In the genomic region with DNA sequence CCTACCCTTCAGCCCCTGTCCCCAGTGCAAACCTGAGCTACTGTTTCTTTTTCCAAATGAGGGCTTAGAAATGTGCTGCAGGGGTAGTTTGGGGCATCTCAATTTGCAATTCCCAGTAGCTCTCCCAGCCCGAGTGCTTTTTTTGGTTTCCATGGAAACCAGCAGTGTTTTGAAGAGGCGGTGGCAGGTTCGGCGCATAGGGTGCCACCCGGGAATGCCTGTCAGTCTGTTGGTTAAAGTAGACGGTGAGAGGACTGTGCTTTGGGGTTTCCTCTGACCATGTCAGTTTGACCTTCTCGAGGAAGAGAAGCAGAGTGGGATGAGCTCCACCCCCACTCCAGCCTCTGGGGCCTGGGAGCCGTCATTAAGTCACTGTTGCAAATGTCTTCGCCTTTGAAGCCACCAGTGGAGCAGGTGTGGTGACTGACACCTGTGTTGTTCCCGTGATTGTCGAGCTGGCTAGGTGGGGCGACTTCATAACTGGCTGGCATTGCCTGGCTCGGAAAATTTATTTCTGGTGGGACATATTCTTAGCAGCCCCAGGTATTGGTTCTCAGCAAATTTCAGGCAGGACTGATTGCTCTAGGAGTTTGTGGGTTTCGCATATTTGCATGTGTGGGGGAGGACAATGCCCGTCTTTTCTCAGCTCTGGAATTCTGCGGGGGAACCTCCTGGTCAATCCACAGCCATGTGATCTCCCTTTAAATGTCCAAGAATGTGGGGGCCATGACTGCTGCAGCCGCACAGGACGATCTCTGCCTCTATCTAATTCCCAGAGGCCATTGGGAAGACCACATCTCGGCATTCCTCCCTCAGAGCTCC, we compare ENCODE assay signal across 11 mouse cellular contexts. TPM values are rescaled to one million over a fixed set of nuclear protein-coding genes. Genes with fewer than 3 reads are reported as not detected.
DNase-seq lines count a peak whose midpoint lies in the region; ATAC-seq lines count a peak whose summit lies in the region.
"Had no signal": no experiment of that assay in that cellular context is flagged by ENCODE, and none has a peak within 500 bp of the region (broad histone marks: within the 10 kb centered on the region; RNA-seq: fewer than 3 reads in every experiment).

No protein-coding gene starts in this region.

- 0 out of 2 replicates have a peak, but pooled peaks have one; percentile 5 for ATAC-seq in common myeloid progenitor, adult 5-6 weeks (replicated peaks; ENCODE audit: low read depth, poor library complexity, severe bottlenecking)
- ATAC-seq in hindbrain, embryonic 11.5 days (ENCODE audit: low FRiP score): peak; percentile 78
- peak; percentile 79 for ATAC-seq in midbrain, embryonic 15.5 days (replicated peaks)

- no peaks in the 10 kb centered on the region for H3K36me3 ChIP-seq in hindbrain, embryonic 11.5 days (ENCODE audit: control insufficient read depth, insufficient read depth, low read length)
- no peaks in the 10 kb centered on the region for H3K36me3 ChIP-seq in midbrain, embryonic 15.5 days (replicated peaks)
- H3K36me3 ChIP-seq: heart, embryonic 15.5 days had no signal

- 0 out of 2 replicates have a peak overlapping the region, but pooled peaks have one; percentile 43 for H3K27ac ChIP-seq in hindbrain, embryonic 11.5 days (ENCODE audit: low read depth, low read length)
- peak overlapping the region; percentile 86 for H3K27ac ChIP-seq in midbrain, embryonic 15.5 days
- H3K27ac ChIP-seq: heart, embryonic 15.5 days had no signal

- WGBS in hindbrain, embryonic 11.5 days: 16% methylated on average over 19 of the region's 19 CpGs
- WGBS in midbrain, embryonic 15.5 days: 12% methylated on average over 19 of the region's 19 CpGs

- H3K4me2 ChIP-seq in hindbrain, embryonic 11.5 days (replicated peaks; ENCODE audit: low read depth, low read length): 0 out of 2 replicates have a peak overlapping the region, but pooled peaks have one; percentile 3
- H3K4me2 ChIP-seq in midbrain, embryonic 15.5 days: peak overlapping the region; percentile 21
- H3K4me2 ChIP-seq: heart, embryonic 15.5 days had no signal

- H3K4me3 ChIP-seq in hindbrain, embryonic 11.5 days (ENCODE audit: low read depth, low read length): no peak overlapping the region
- H3K4me3 ChIP-seq in midbrain, embryonic 15.5 days: no peak overlapping the region
- H3K4me3 ChIP-seq: heart, embryonic 15.5 days had no signal

- intact Hi-C loops in gastrocnemius, postnatal 14 days (cut with DNase I; ENCODE audit: low total_unique reads): no loop called here

- no peak overlapping the region for H3K9ac ChIP-seq in hindbrain, embryonic 11.5 days (ENCODE audit: low read depth, low read length)
- no peak overlapping the region for H3K9ac ChIP-seq in midbrain, embryonic 15.5 days
- H3K9ac ChIP-seq: heart, embryonic 15.5 days had no signal

- DNase-seq in MN1 (ENCODE audit: low spot score): peak; percentile 89
- peak; percentile 66 for DNase-seq in hindbrain, embryonic 11.5 days (ENCODE audit: low spot score)
- no peak for DNase-seq in gastrocnemius, postnatal 14 days
- no peak for DNase-seq in gastrocnemius, postnatal 10 days
- DNase-seq in heart, adult 9 months (ENCODE audit: low spot score in 2 of 2): no peak
- no peak for DNase-seq in thymus, adult 18-20 months
- DNase-seq: lung, postnatal 36 days had no signal

- H3K4me1 ChIP-seq in hindbrain, embryonic 11.5 days (replicated peaks; ENCODE audit: control insufficient read depth, insufficient read depth, low read length): peaks cover 2% of the 10 kb centered on the region; the same call in 1 of the 2 replicates
- H3K4me1 ChIP-seq in midbrain, embryonic 15.5 days: peaks cover 46% of the 10 kb centered on the region

- no peaks in the 10 kb centered on the region for H3K9me3 ChIP-seq in hindbrain, embryonic 11.5 days (ENCODE audit: control insufficient read depth, low read length)
- no peaks in the 10 kb centered on the region for H3K9me3 ChIP-seq in midbrain, embryonic 15.5 days
- H3K9me3 ChIP-seq: heart, embryonic 15.5 days had no signal

- H3K27me3 ChIP-seq in hindbrain, embryonic 11.5 days (ENCODE audit: control insufficient read depth, insufficient read depth, low read length): no peaks in the 10 kb centered on the region
- no peaks in the 10 kb centered on the region for H3K27me3 ChIP-seq in midbrain, embryonic 15.5 days (replicated peaks)

RNA-seq across cellular contexts. Expression of gene Asphd2, which starts 17.1 kb away (rescaled TPM):
- total RNA-seq in common myeloid progenitor, adult 5-6 weeks (2017): 0.05 TPM in 1 of 2 replicates, not detected in the other
- polyA plus RNA-seq in hindbrain, embryonic 11.5 days (2014; fragmentation: Nextera tagmentation; extraction: Ambion mirVana): 26.0 and 41.6 TPM in 2 replicates
- 124 and 132 TPM in 2 replicates for polyA plus RNA-seq in midbrain, embryonic 15.5 days (2015; fragmentation: Nextera tagmentation; extraction: Ambion mirVana)
- 1 to 10 TPM in 1 of 2 experiments, under 1 TPM in 1; 0.33 to 1.0 TPM for total RNA-seq in gastrocnemius, postnatal 14 days (2021)
- under 1 TPM; 0.49 to 0.93 TPM for total RNA-seq in gastrocnemius, postnatal 10 days (2021)

RNA-seq across cellular contexts. Expression of gene Gm6588, which starts 37.5 kb away (rescaled TPM):
- total RNA-seq in common myeloid progenitor, adult 5-6 weeks (2017): not detected in 2 replicates
- 0.14 and 0.28 TPM in 2 replicates for polyA plus RNA-seq in hindbrain, embryonic 11.5 days (2014; fragmentation: Nextera tagmentation; extraction: Ambion mirVana)
- polyA plus RNA-seq in midbrain, embryonic 15.5 days (2015; fragmentation: Nextera tagmentation; extraction: Ambion mirVana): 1.3 and 1.5 TPM in 2 replicates
- not detected for total RNA-seq in gastrocnemius, postnatal 14 days (2021)
- total RNA-seq in gastrocnemius, postnatal 10 days (2021): not detected
- polyA plus RNA-seq: heart, embryonic 15.5 days; stomach, embryonic 14.5 days had no signal

RNA-seq across cellular contexts. Expression of gene Gm6583, which starts 55.9 kb away (rescaled TPM):
- total RNA-seq in common myeloid progenitor, adult 5-6 weeks (2017): not detected in 2 replicates
- polyA plus RNA-seq in hindbrain, embryonic 11.5 days (2014; fragmentation: Nextera tagmentation; extraction: Ambion mirVana): 0.13 and 0.26 TPM in 2 replicates
- 0.14 and 0.39 TPM in 2 replicates for polyA plus RNA-seq in midbrain, embryonic 15.5 days (2015; fragmentation: Nextera tagmentation; extraction: Ambion mirVana)
- total RNA-seq in gastrocnemius, postnatal 14 days (2021): not detected
- not detected for total RNA-seq in gastrocnemius, postnatal 10 days (2021)

Comparison
In these comparisons a context has a peak if more than half of its experiments do, and no peak if none do; other contexts are left out.
1. DNase-seq: peak in MN1 (single experiment) and hindbrain, embryonic 11.5 days (single experiment); none in gastrocnemius, postnatal 14 days (single experiment), gastrocnemius, postnatal 10 days (single experiment), heart, adult 9 months (0 of 2) and thymus, adult 18-20 months (0 of 2).
2. ATAC-seq: peak in every context shown above with its lines; median percentile 79 in midbrain, embryonic 15.5 days; 78 in hindbrain, embryonic 11.5 days; 5 in common myeloid progenitor, adult 5-6 weeks.